Mouse (Mus musculus): ENCODE measurements at regions not wholly inside any gene's neighbourhood (a gene's known extent, or its start where the extent isn't known, plus 50 kb on each side); places are given as distances from the start of the nearest gene placed in this dataset.

- no peaks in the 10 kb centered on the region for H3K36me3 ChIP-seq (ENCODE audit: control insufficient read depth, insufficient read depth, low read length)
- TF ChIP-seq CTCF (IDR thresholded peaks at IDR 0.05; ENCODE audit: control insufficient read depth, insufficient read depth, insufficient replicate concordance, low read depth, low read length) (no peak), POLR2A (IDR thresholded peaks at IDR 0.05; ENCODE audit: control insufficient read depth, low read depth, low read length) (no peak)
- no peaks in the 10 kb centered on the region for H3K27me3 ChIP-seq (ENCODE audit: control insufficient read depth, insufficient read depth, low read length)
- H3K4me3 ChIP-seq (ENCODE audit: control insufficient read depth, low read depth, low read length) = no peak overlapping the region
- H3K4me1 ChIP-seq (ENCODE audit: control insufficient read depth, insufficient read depth, low read length) = no peaks in the 10 kb centered on the region
- H3K27ac ChIP-seq (ENCODE audit: control insufficient read depth, insufficient read depth, low read depth, low read length) = no peak overlapping the region
These were observed 56.9 kb downstream of the Spata19 start for GRCm38 (mm10) chr9:27453476-27453875.

GRCm38 (mm10) chr9:27453924-27454652 lies 57.5 kb downstream of the Spata19 start:
- Histone ChIP-seq H3K27ac (ENCODE audit: control insufficient read depth, insufficient read depth, low read depth, low read length) (no peak overlapping the region), H3K4me3 (ENCODE audit: control insufficient read depth, low read depth, low read length) (no peak overlapping the region), H3K4me1 (ENCODE audit: control insufficient read depth, insufficient read depth, low read length) (no peaks in the 10 kb centered on the region), H3K36me3 (ENCODE audit: control insufficient read depth, insufficient read depth, low read length) (no peaks in the 10 kb centered on the region), H3K27me3 (ENCODE audit: control insufficient read depth, insufficient read depth, low read length) (no peaks in the 10 kb centered on the region)
- TF ChIP-seq POLR2A (IDR thresholded peaks at IDR 0.05; ENCODE audit: control insufficient read depth, low read depth, low read length) (no peak), CTCF (IDR thresholded peaks at IDR 0.05; ENCODE audit: control insufficient read depth, insufficient read depth, insufficient replicate concordance, low read depth, low read length) (no peak)

- TF ChIP-seq POLR2A (IDR thresholded peaks at IDR 0.05; ENCODE audit: control insufficient read depth, low read depth, low read length) (no peak), CTCF (IDR thresholded peaks at IDR 0.05; ENCODE audit: control insufficient read depth, insufficient read depth, insufficient replicate concordance, low read depth, low read length) (no peak)
- no peaks in the 10 kb centered on the region for H3K36me3 ChIP-seq (ENCODE audit: control insufficient read depth, insufficient read depth, low read length)
- no peaks in the 10 kb centered on the region for H3K4me1 ChIP-seq (ENCODE audit: control insufficient read depth, insufficient read depth, low read length)
- no peaks in the 10 kb centered on the region for H3K27me3 ChIP-seq (ENCODE audit: control insufficient read depth, insufficient read depth, low read length)
- H3K4me3 ChIP-seq (ENCODE audit: control insufficient read depth, low read depth, low read length) = no peak overlapping the region
- no peak overlapping the region for H3K27ac ChIP-seq (ENCODE audit: control insufficient read depth, insufficient read depth, low read depth, low read length)
These were observed 61.9 kb downstream of the Spata19 start for GRCm38 (mm10) chr9:27458335-27459040.

- H3K4me1 ChIP-seq (ENCODE audit: control insufficient read depth, insufficient read depth, low read length) = no peaks in the 10 kb centered on the region
- no peak overlapping the region for H3K27ac ChIP-seq (ENCODE audit: control insufficient read depth, insufficient read depth, low read depth, low read length)
- H3K4me3 ChIP-seq (ENCODE audit: control insufficient read depth, low read depth, low read length) = no peak overlapping the region
- no peaks in the 10 kb centered on the region for H3K27me3 ChIP-seq (ENCODE audit: control insufficient read depth, insufficient read depth, low read length)
- no peaks in the 10 kb centered on the region for H3K36me3 ChIP-seq (ENCODE audit: control insufficient read depth, insufficient read depth, low read length)
- TF ChIP-seq CTCF (IDR thresholded peaks at IDR 0.05; ENCODE audit: control insufficient read depth, insufficient read depth, insufficient replicate concordance, low read depth, low read length) = no peak
- no peak for TF ChIP-seq POLR2A (IDR thresholded peaks at IDR 0.05; ENCODE audit: control insufficient read depth, low read depth, low read length)
These were observed 64.4 kb downstream of the Spata19 start for GRCm38 (mm10) chr9:27461029-27461428.

- no peak overlapping the region for H3K4me3 ChIP-seq (ENCODE audit: control insufficient read depth, low read depth, low read length)
- no peaks in the 10 kb centered on the region for H3K27me3 ChIP-seq (ENCODE audit: control insufficient read depth, insufficient read depth, low read length)
- H3K36me3 ChIP-seq (ENCODE audit: control insufficient read depth, insufficient read depth, low read length) = no peaks in the 10 kb centered on the region
- H3K27ac ChIP-seq (ENCODE audit: control insufficient read depth, insufficient read depth, low read depth, low read length) = no peak overlapping the region
- TF ChIP-seq CTCF (IDR thresholded peaks at IDR 0.05; ENCODE audit: control insufficient read depth, insufficient read depth, insufficient replicate concordance, low read depth, low read length) (no peak), POLR2A (IDR thresholded peaks at IDR 0.05; ENCODE audit: control insufficient read depth, low read depth, low read length) (no peak)
- H3K4me1 ChIP-seq (ENCODE audit: control insufficient read depth, insufficient read depth, low read length) = no peaks in the 10 kb centered on the region
These were observed 67.4 kb downstream of the Spata19 start for GRCm38 (mm10) chr9:27464006-27464405.

GRCm38 (mm10) chr9:27475468-27475867 lies 78.9 kb downstream of the Spata19 start:
- TF ChIP-seq POLR2A (IDR thresholded peaks at IDR 0.05; ENCODE audit: control insufficient read depth, low read depth, low read length) = no peak
- no peak for TF ChIP-seq CTCF (IDR thresholded peaks at IDR 0.05; ENCODE audit: control insufficient read depth, insufficient read depth, insufficient replicate concordance, low read depth, low read length)
- H3K27me3 ChIP-seq (ENCODE audit: control insufficient read depth, insufficient read depth, low read length) = no peaks in the 10 kb centered on the region
- no peaks in the 10 kb centered on the region for H3K36me3 ChIP-seq (ENCODE audit: control insufficient read depth, insufficient read depth, low read length)
- H3K4me3 ChIP-seq (ENCODE audit: control insufficient read depth, low read depth, low read length) = no peak overlapping the region
- no peaks in the 10 kb centered on the region; the same call in none of the 2 replicates for H3K4me1 ChIP-seq (ENCODE audit: control insufficient read depth, insufficient read depth, low read length)
- H3K27ac ChIP-seq (ENCODE audit: control insufficient read depth, insufficient read depth, low read depth, low read length) = no peak overlapping the region

- H3K36me3 ChIP-seq (ENCODE audit: control insufficient read depth, insufficient read depth, low read length) = no peaks in the 10 kb centered on the region
These were observed 80.0 kb downstream of the Spata19 start for GRCm38 (mm10) chr9:27476636-27477035.

More at GRCm38 (mm10) chr9:27476636-27477035, 80.0 kb downstream of the Spata19 start:
- Histone ChIP-seq H3K4me3 (ENCODE audit: control insufficient read depth, low read depth, low read length) (no peak overlapping the region), H3K4me1 (ENCODE audit: control insufficient read depth, insufficient read depth, low read length) (no peaks in the 10 kb centered on the region; the same call in none of the 2 replicates), H3K27ac (ENCODE audit: control insufficient read depth, insufficient read depth, low read depth, low read length) (no peak overlapping the region), H3K27me3 (ENCODE audit: control insufficient read depth, insufficient read depth, low read length) (no peaks in the 10 kb centered on the region)
- no peak for TF ChIP-seq POLR2A (IDR thresholded peaks at IDR 0.05; ENCODE audit: control insufficient read depth, low read depth, low read length)
- TF ChIP-seq CTCF (IDR thresholded peaks at IDR 0.05; ENCODE audit: control insufficient read depth, insufficient read depth, insufficient replicate concordance, low read depth, low read length) = no peak
